Comparison of ENCODE assay signal across 8 mouse cellular contexts in genomic region chr3:54807666-54808217, GRCm38 (mm10). TPM values are rescaled to one million over a fixed set of nuclear protein-coding genes. Genes with fewer than 3 reads are reported as not detected.
DNase-seq lines count a peak whose midpoint lies in the region; ATAC-seq and TF ChIP-seq lines count a peak whose summit lies in the region.

Rfxap (minus strand) TSS chr3:54807791.

- WGBS in heart, embryonic 11.5 days (ENCODE audit: insufficient replicate concordance): under 1% methylated on average over 52 of the region's 52 CpGs
- 0% methylated on average over 52 of the region's 52 CpGs for WGBS in kidney, embryonic 16.5 days
- WGBS in liver, adult 2 months: under 1% methylated on average over 52 of the region's 52 CpGs

- TF ChIP-seq POLR2A in brain, embryonic 14.5 days (IDR thresholded peaks at IDR 0.05; ENCODE audit: borderline replicate concordance, extremely low read depth, insufficient read depth, insufficient read length, poor library complexity, severe bottlenecking): peak; percentile 94
- TF ChIP-seq POLR2A in liver, adult 2 months (IDR thresholded peaks at IDR 0.05; ENCODE audit: extremely low read depth, insufficient read depth, low read length): peak; percentile 82
- TF ChIP-seq POLR2A in myocyte (IDR thresholded peaks at IDR 0.05; ENCODE audit: insufficient read length, low read depth): peak; percentile 89

- DNase-seq in brain, embryonic 14.5 days (ENCODE audit: low read depth): peak; percentile 99
- peak; percentile 85 for DNase-seq in liver, adult 2 months (ENCODE audit: extremely low read depth, low read depth, low spot score)
- peak; percentile 98 for DNase-seq in splenic B cell, adult 2 months (ENCODE audit: low read depth, low spot score)

- peak; percentile 92 for ATAC-seq in heart, embryonic 11.5 days (replicated peaks; ENCODE audit: insufficient number of reproducible peaks, low FRiP score, low TSS enrichment)
- ATAC-seq in kidney, embryonic 16.5 days (ENCODE audit: low FRiP score, low TSS enrichment): peak; percentile 95

- H3K36me3 ChIP-seq in C2C12 (ENCODE audit: control insufficient read depth, insufficient read depth) (peaks cover 14% of the 10 kb centered on the region), myocyte (ENCODE audit: control insufficient read depth, insufficient read depth) (peaks cover 4% of the 10 kb centered on the region)
- H3K36me3 ChIP-seq in erythroblast, embryonic 14.5 days (ENCODE audit: control insufficient read depth): peaks cover 27% of the 10 kb centered on the region
- H3K36me3 ChIP-seq in heart, embryonic 11.5 days (ENCODE audit: control insufficient read depth, insufficient read depth, low read length): peaks cover 6% of the 10 kb centered on the region
- H3K36me3 ChIP-seq in kidney, embryonic 16.5 days (ENCODE audit: insufficient read depth, low read length): peaks cover 12% of the 10 kb centered on the region
- peaks cover 12% of the 10 kb centered on the region for H3K36me3 ChIP-seq in liver, adult 2 months (ENCODE audit: control insufficient read depth, insufficient read depth, low read length)
- H3K36me3 ChIP-seq in splenic B cell, adult 2 months (ENCODE audit: control insufficient read depth, insufficient read depth, low read length, poor library complexity, severe bottlenecking): peaks cover 6% of the 10 kb centered on the region; the same call in 1 of the 2 replicates

- peaks cover 6% of the 10 kb centered on the region for H3K79me3 ChIP-seq in C2C12 (ENCODE audit: low read depth)

- peak within 1 kb of the TSS; percentile 92 for H3K27ac ChIP-seq in heart, embryonic 11.5 days (ENCODE audit: low read depth, low read length)
- peak within 1 kb of the TSS; percentile 92 for H3K27ac ChIP-seq in kidney, embryonic 16.5 days (ENCODE audit: low read length)
- peak within 1 kb of the TSS; percentile 72 for H3K27ac ChIP-seq in liver, adult 2 months (replicated peaks; ENCODE audit: insufficient read depth, low read depth, low read length)

- H3K27me3 ChIP-seq in C2C12 (ENCODE audit: control insufficient read depth, insufficient read depth, insufficient read length) (no peaks in the 10 kb centered on the region), myocyte (ENCODE audit: control insufficient read depth, insufficient read depth, insufficient read length) (no peaks in the 10 kb centered on the region)
- peaks cover 25% of the 10 kb centered on the region for H3K27me3 ChIP-seq in erythroblast, embryonic 14.5 days (ENCODE audit: control insufficient read depth)
- 0 out of 2 replicates have a peak, but pooled peaks cover 2% of the 10 kb centered on the region for H3K27me3 ChIP-seq in heart, embryonic 11.5 days (ENCODE audit: control insufficient read depth, insufficient read depth, low read length)
- no peaks in the 10 kb centered on the region for H3K27me3 ChIP-seq in kidney, embryonic 16.5 days (ENCODE audit: insufficient read depth, low read length)
- H3K27me3 ChIP-seq in liver, adult 2 months (ENCODE audit: control insufficient read depth, insufficient read depth, low read length): no peaks in the 10 kb centered on the region
- H3K27me3 ChIP-seq in splenic B cell, adult 2 months (ENCODE audit: control insufficient read depth, insufficient read depth, low read length, poor library complexity, severe bottlenecking): no peaks in the 10 kb centered on the region

- H3K79me2 ChIP-seq in C2C12 (ENCODE audit: control insufficient read depth, insufficient read depth) (peaks cover 20% of the 10 kb centered on the region), myocyte (ENCODE audit: control insufficient read depth, insufficient read depth) (peaks cover 17% of the 10 kb centered on the region)
- peaks cover 9% of the 10 kb centered on the region; the same call in 1 of the 2 replicates for H3K79me2 ChIP-seq in liver, adult 2 months (ENCODE audit: control insufficient read depth, insufficient read depth, low read length)

- H3K4me1 ChIP-seq in erythroblast, embryonic 14.5 days (ENCODE audit: control insufficient read depth): peaks cover 36% of the 10 kb centered on the region
- H3K4me1 ChIP-seq in heart, embryonic 11.5 days (ENCODE audit: control insufficient read depth, insufficient read depth, low read length): peaks cover 5% of the 10 kb centered on the region
- peaks cover 10% of the 10 kb centered on the region for H3K4me1 ChIP-seq in kidney, embryonic 16.5 days (ENCODE audit: insufficient read depth, low read length)
- peaks cover 11% of the 10 kb centered on the region for H3K4me1 ChIP-seq in liver, adult 2 months (ENCODE audit: control insufficient read depth, insufficient read depth, low read length)

- peak within 1 kb of the TSS; percentile 76 for H3K4me2 ChIP-seq in heart, embryonic 11.5 days
- H3K4me2 ChIP-seq in kidney, embryonic 16.5 days (replicated peaks; ENCODE audit: low read depth, low read length): peak within 1 kb of the TSS; percentile 86
- H3K4me2 ChIP-seq in myocyte (ENCODE audit: low read depth): peak within 1 kb of the TSS; percentile 98

- peak within 1 kb of the TSS; percentile 72 for H3ac ChIP-seq in C2C12 (ENCODE audit: control insufficient read depth, insufficient read length, low read depth)
- H3ac ChIP-seq in myocyte (ENCODE audit: control insufficient read depth, insufficient read length): peak within 1 kb of the TSS; percentile 92

- peak within 1 kb of the TSS; percentile 94 for H3K9ac ChIP-seq in heart, embryonic 11.5 days (ENCODE audit: low read depth, low read length)
- peak within 1 kb of the TSS; percentile 96 for H3K9ac ChIP-seq in kidney, embryonic 16.5 days (replicated peaks; ENCODE audit: low read length)
- H3K9ac ChIP-seq in liver, adult 2 months (ENCODE audit: low read depth, low read length): peak within 1 kb of the TSS; percentile 97

- no peak for TF ChIP-seq CTCF in C2C12 (IDR thresholded peaks at IDR 0.05; ENCODE audit: control insufficient read depth, insufficient read depth, insufficient read length)
- no peak for TF ChIP-seq CTCF in brain, embryonic 14.5 days (IDR thresholded peaks at IDR 0.05; ENCODE audit: borderline replicate concordance, extremely low read depth, insufficient read depth, insufficient read length)
- TF ChIP-seq CTCF in liver, adult 2 months (IDR thresholded peaks at IDR 0.05; ENCODE audit: low read depth, low read length): no peak

- 0 out of 2 replicates have a peak, but pooled peaks cover 2% of the 10 kb centered on the region for H3K9me3 ChIP-seq in erythroblast, embryonic 14.5 days (ENCODE audit: control insufficient read depth, low read length)
- H3K9me3 ChIP-seq in heart, embryonic 11.5 days (replicated peaks; ENCODE audit: control insufficient read depth, low read length): no peaks in the 10 kb centered on the region
- no peaks in the 10 kb centered on the region for H3K9me3 ChIP-seq in kidney, embryonic 16.5 days (ENCODE audit: low read length)

- H3K4me3 ChIP-seq in C2C12 (ENCODE audit: insufficient read depth, poor library complexity, severe bottlenecking) (peak within 1 kb of the TSS; percentile 66), myocyte (peak within 1 kb of the TSS; percentile 51)
- H3K4me3 ChIP-seq in erythroblast, embryonic 14.5 days (replicated peaks): peak within 1 kb of the TSS; percentile 99
- H3K4me3 ChIP-seq in heart, embryonic 11.5 days (ENCODE audit: low read depth, low read length): peak within 1 kb of the TSS; percentile 92
- peak within 1 kb of the TSS; percentile 74 for H3K4me3 ChIP-seq in kidney, embryonic 16.5 days (ENCODE audit: low read length)
- peak within 1 kb of the TSS; percentile 85 for H3K4me3 ChIP-seq in liver, adult 2 months (ENCODE audit: insufficient read depth, low read depth, low read length)

TF ChIP-seq in C2C12, 6 proteins besides CTCF, POLR2A, EP300 and RAD21:
- peak; percentile 20 for TF ChIP-seq MAX (IDR thresholded peaks at IDR 0.05)
- no peak for TF ChIP-seq MYOD1 (IDR thresholded peaks at IDR 0.05; ENCODE audit: control insufficient read depth, insufficient read length, low read depth)
TF ChIP-seq in C2C12: peak in this region for 1.

TF ChIP-seq in myocyte, 11 proteins besides CTCF, POLR2A, EP300 and RAD21:
- TF ChIP-seq MYOD1 (IDR thresholded peaks at IDR 0.05; ENCODE audit: control insufficient read depth in 1 of 3, insufficient read length in 2 of 3, low read depth in 2 of 3) (peak in 2 of 3 experiments; percentile 83 to 91), TCF3 (IDR thresholded peaks at IDR 0.05; ENCODE audit: insufficient read length, low read depth) (no peak), TCF12 (IDR thresholded peaks at IDR 0.05; ENCODE audit: insufficient read depth, poor library complexity, severe bottlenecking) (no peak), SRF (IDR thresholded peaks at IDR 0.05; ENCODE audit: control insufficient read depth, insufficient read length, low read depth) (peak; percentile 28), MYOG (IDR thresholded peaks at IDR 0.05; ENCODE audit: control insufficient read depth in 1 of 3, insufficient read depth in 1 of 3, insufficient read length in 2 of 3, low read depth in 2 of 3) (peak in 2 of 3 experiments; percentile 65 to 83), REST (IDR thresholded peaks at IDR 0.05; ENCODE audit: insufficient read depth, insufficient read length) (no peak), POLR2AphosphoS2 (IDR thresholded peaks at IDR 0.05; ENCODE audit: insufficient read length, low read depth) (peak; percentile 84), MAX (IDR thresholded peaks at IDR 0.05; ENCODE audit: low read depth) (no peak)

RNA-seq across cellular contexts. Expression of gene Rfxap, which starts in this region (rescaled TPM):
- 27.3 TPM for polyA plus RNA-seq in C2C12 (2012; fragmentation: generic; extraction: Trizol)
- polyA plus RNA-seq in brain, embryonic 14.5 days (2012; rRNA removed): 45.8 and 53.5 TPM in 2 replicates
- 6.6 and 6.8 TPM in 2 replicates for polyA plus RNA-seq in erythroblast, embryonic 14.5 days (2012)
- 30.7 and 34.3 TPM in 2 replicates for polyA plus RNA-seq in heart, embryonic 11.5 days (2014; fragmentation: Nextera tagmentation; extraction: Ambion mirVana)
- polyA plus RNA-seq in kidney, embryonic 16.5 days (2015; fragmentation: Nextera tagmentation; extraction: Ambion mirVana): 26.8 and 31.5 TPM in 2 replicates
- 10.6 and 11.4 TPM in 2 replicates for total RNA-seq in liver, adult 2 months (2014; rRNA removed)
- 10.8 and 13.1 TPM in 2 replicates for polyA plus RNA-seq in liver, adult 2 months (2012; rRNA removed)
- 24.3 TPM for polyA plus RNA-seq in myocyte (2012; fragmentation: generic; extraction: Trizol)

Comparison
In these comparisons a context has a peak if more than half of its experiments do, and no peak if none do; other contexts are left out.
1. Peak in every context shown above with its lines: DNase-seq, ATAC-seq, H3K4me3 ChIP-seq and H3K27ac ChIP-seq.